Mouse (Mus musculus): ENCODE results near the gene Paqr5.
A peak's percentile ranks its signal among the peaks of the same experiment; 100 is the strongest.

Gene Paqr5

DNA sequence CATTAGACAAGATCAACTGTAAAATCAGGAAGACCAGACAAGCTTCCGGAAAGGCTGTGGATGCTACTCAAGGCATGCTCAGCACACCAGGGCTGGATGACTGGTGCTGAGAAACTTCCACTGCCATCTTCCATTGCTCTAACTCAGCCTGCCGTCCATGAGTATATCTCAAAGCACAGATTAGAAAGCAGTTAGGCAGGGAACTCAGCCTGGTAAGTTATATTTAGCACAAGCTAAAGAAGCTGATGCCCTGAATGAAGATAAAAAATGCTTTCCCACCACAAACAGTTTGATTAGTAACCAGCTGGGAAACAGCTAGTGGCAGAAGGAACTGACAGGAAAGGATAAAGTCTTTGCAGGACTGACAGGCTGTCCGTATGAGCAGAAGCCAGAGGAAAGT, 85.6 kb downstream of the Paqr5 start:
- Histone ChIP-seq H3K4me3 (replicated peaks; ENCODE audit: low read length) (no peak overlapping the region), H3K36me3 (ENCODE audit: insufficient read depth, low read length) (peaks cover 84% of the 10 kb centered on the region), H3K9me3 (ENCODE audit: low read length) (no peaks in the 10 kb centered on the region), H3K4me1 (replicated peaks; ENCODE audit: low read depth, low read length) (peaks cover 48% of the 10 kb centered on the region), H3K27me3 (ENCODE audit: insufficient read depth, low read length) (no peaks in the 10 kb centered on the region)
- TF ChIP-seq CTCF (conservative IDR thresholded peaks at IDR 0.05; ENCODE audit: low read length) (no peak), POU5F1 (IDR thresholded peaks at IDR 0.05; ENCODE audit: borderline replicate concordance, low read length) (no peak), NANOG (IDR thresholded peaks at IDR 0.05; ENCODE audit: borderline replicate concordance, low read length) (no peak)

DNA sequence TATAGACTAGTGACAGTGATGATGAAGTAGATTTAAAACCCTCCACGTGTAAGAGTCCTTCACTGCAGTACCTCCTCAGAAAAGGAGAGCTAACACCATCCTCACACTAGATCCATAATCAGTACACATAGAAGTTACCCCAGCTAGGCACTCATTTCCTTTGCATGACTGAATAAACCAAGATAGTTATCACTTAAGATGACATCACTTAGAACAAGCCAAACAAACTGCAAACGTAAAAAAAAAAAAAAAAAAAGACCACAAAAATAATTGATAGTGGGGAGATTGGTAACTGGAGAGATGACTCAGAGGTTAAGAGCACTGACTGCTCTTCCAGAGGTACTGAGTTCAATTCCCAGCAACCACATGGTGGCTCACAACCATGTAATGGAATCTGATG, 93.3 kb downstream of the Paqr5 start:
- Histone ChIP-seq H3K4me1 (replicated peaks; ENCODE audit: low read depth, low read length) (no peaks in the 10 kb centered on the region; the same call in 1 of the 2 replicates), H3K9me3 (ENCODE audit: low read length) (no peaks in the 10 kb centered on the region), H3K4me3 (replicated peaks; ENCODE audit: low read length) (no peak overlapping the region), H3K27me3 (ENCODE audit: insufficient read depth, low read length) (no peaks in the 10 kb centered on the region), H3K36me3 (ENCODE audit: insufficient read depth, low read length) (peaks cover 99% of the 10 kb centered on the region)
- no peak for TF ChIP-seq CTCF (conservative IDR thresholded peaks at IDR 0.05; ENCODE audit: low read length)
- no peak for TF ChIP-seq POU5F1 (IDR thresholded peaks at IDR 0.05; ENCODE audit: borderline replicate concordance, low read length)
- TF ChIP-seq NANOG (IDR thresholded peaks at IDR 0.05; ENCODE audit: borderline replicate concordance, low read length), result no peak

GRCm38 (mm10) chr9:61932009-61932408, 94.6 kb downstream of the Paqr5 start:
- peaks cover 98% of the 10 kb centered on the region for H3K36me3 ChIP-seq (ENCODE audit: insufficient read depth, low read length)
- H3K4me1 ChIP-seq (replicated peaks; ENCODE audit: low read depth, low read length), result no peaks in the 10 kb centered on the region; the same call in 1 of the 2 replicates
- no peaks in the 10 kb centered on the region for H3K27me3 ChIP-seq (ENCODE audit: insufficient read depth, low read length)
- TF ChIP-seq NANOG (IDR thresholded peaks at IDR 0.05; ENCODE audit: borderline replicate concordance, low read length) (no peak), POU5F1 (IDR thresholded peaks at IDR 0.05; ENCODE audit: borderline replicate concordance, low read length) (no peak)
- H3K4me3 ChIP-seq (replicated peaks; ENCODE audit: low read length), result no peak overlapping the region
- no peaks in the 10 kb centered on the region for H3K9me3 ChIP-seq (ENCODE audit: low read length)

DNA sequence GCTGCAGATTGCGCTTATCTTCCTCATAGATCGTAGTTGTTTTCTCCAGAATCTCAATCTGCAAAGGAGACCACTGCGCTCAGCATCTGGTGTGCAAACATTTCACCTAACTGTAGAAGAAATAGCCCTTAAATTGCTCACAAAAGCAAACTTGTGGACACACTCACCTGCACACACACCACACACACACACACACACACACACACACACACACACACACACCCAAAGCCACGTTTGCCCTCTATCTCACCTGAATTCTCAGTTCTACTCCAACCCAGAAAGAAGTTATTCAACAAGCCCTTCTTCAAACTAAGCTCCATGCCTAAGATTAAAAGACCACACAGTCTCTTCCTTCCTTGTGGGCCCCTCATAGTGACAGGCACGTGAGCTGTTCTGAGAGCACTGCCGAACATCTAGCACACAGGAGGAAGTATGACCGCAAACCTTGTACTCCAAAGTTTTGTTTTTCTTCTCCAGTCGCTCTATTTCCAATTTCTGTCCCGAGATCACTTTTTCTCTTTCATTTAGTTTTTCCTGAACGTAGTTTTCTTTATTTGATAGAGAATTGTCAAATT, 101.5 kb downstream of the Paqr5 start:
- no peak for TF ChIP-seq NANOG (IDR thresholded peaks at IDR 0.05; ENCODE audit: borderline replicate concordance, low read length)
- TF ChIP-seq POU5F1 (IDR thresholded peaks at IDR 0.05; ENCODE audit: borderline replicate concordance, low read length), result no peak
- TF ChIP-seq CTCF (conservative IDR thresholded peaks at IDR 0.05; ENCODE audit: low read length), result no peak
- Histone ChIP-seq H3K4me3 (replicated peaks; ENCODE audit: low read length) (no peak overlapping the region), H3K9me3 (ENCODE audit: low read length) (no peaks in the 10 kb centered on the region), H3K4me1 (replicated peaks; ENCODE audit: low read depth, low read length) (no peaks in the 10 kb centered on the region), H3K36me3 (ENCODE audit: insufficient read depth, low read length) (peaks cover 99% of the 10 kb centered on the region), H3K27me3 (ENCODE audit: insufficient read depth, low read length) (no peaks in the 10 kb centered on the region)

DNA sequence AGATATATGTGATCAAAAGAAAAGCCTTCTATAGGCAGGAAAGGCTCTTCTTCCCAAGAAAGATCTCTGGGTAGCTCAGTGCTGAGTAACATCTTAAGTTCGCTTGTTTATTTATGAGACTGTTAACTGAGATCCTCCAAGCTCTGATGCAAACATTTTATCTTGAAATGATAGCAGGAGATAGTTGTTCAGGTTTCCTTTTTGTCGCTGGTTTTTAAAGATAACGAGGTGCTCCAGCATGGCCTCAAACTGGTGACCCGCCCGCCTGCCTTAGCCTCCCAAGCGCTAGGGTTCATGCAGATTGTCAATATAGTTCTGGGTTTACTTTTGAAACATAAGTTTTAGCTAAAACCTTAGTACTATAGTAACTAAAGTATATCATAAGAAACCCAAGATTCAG, 106.3 kb downstream of the Paqr5 start:
- Histone ChIP-seq H3K27me3 (ENCODE audit: insufficient read depth, low read length) (no peaks in the 10 kb centered on the region), H3K9me3 (ENCODE audit: low read length) (no peaks in the 10 kb centered on the region), H3K4me3 (replicated peaks; ENCODE audit: low read length) (no peak overlapping the region), H3K36me3 (ENCODE audit: insufficient read depth, low read length) (peaks cover 89% of the 10 kb centered on the region), H3K4me1 (replicated peaks; ENCODE audit: low read depth, low read length) (peaks cover 17% of the 10 kb centered on the region)
- TF ChIP-seq NANOG (IDR thresholded peaks at IDR 0.05; ENCODE audit: borderline replicate concordance, low read length) (no peak), CTCF (conservative IDR thresholded peaks at IDR 0.05; ENCODE audit: low read length) (no peak), POU5F1 (IDR thresholded peaks at IDR 0.05; ENCODE audit: borderline replicate concordance, low read length) (no peak)

DNA sequence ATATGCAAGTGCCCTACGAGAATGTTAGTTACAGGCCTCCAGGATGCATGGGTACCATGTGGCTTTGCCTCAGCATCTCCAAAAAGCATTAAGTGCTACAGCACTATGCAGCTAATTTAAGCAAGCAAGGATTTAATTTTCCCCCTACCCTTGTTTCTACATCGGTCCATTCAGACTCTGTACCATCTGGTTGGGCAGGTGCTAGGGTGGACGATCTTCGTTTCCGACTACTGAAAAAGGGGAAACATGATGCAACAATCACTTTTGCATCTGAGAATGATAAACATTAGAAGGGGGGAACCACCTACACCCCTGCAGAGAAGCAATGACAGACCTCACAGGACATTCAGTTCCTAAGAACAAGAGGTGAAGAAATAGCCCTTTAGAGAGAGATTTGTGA, 107.2 kb downstream of the Paqr5 start:
- Histone ChIP-seq H3K9me3 (ENCODE audit: low read length) (no peaks in the 10 kb centered on the region), H3K4me3 (replicated peaks; ENCODE audit: low read length) (no peak overlapping the region), H3K27me3 (ENCODE audit: insufficient read depth, low read length) (no peaks in the 10 kb centered on the region), H3K4me1 (replicated peaks; ENCODE audit: low read depth, low read length) (peaks cover 19% of the 10 kb centered on the region), H3K36me3 (ENCODE audit: insufficient read depth, low read length) (peaks cover 81% of the 10 kb centered on the region)
- TF ChIP-seq NANOG (IDR thresholded peaks at IDR 0.05; ENCODE audit: borderline replicate concordance, low read length) (no peak), CTCF (conservative IDR thresholded peaks at IDR 0.05; ENCODE audit: low read length) (no peak), POU5F1 (IDR thresholded peaks at IDR 0.05; ENCODE audit: borderline replicate concordance, low read length) (no peak)

GRCm38 (mm10) chr9:61917436-61917835, 109.2 kb downstream of the Paqr5 start:
- H3K9me3 ChIP-seq (ENCODE audit: low read length), result no peaks in the 10 kb centered on the region
- H3K4me3 ChIP-seq (replicated peaks; ENCODE audit: low read length), result no peak overlapping the region
- H3K36me3 ChIP-seq (ENCODE audit: insufficient read depth, low read length), result peaks cover 75% of the 10 kb centered on the region
- TF ChIP-seq CTCF (conservative IDR thresholded peaks at IDR 0.05; ENCODE audit: low read length) (no peak), NANOG (IDR thresholded peaks at IDR 0.05; ENCODE audit: borderline replicate concordance, low read length) (no peak), POU5F1 (IDR thresholded peaks at IDR 0.05; ENCODE audit: borderline replicate concordance, low read length) (no peak)
- no peaks in the 10 kb centered on the region for H3K27me3 ChIP-seq (ENCODE audit: insufficient read depth, low read length)
- peaks cover 19% of the 10 kb centered on the region for H3K4me1 ChIP-seq (replicated peaks; ENCODE audit: low read depth, low read length)

- no peak overlapping the region for H3K4me3 ChIP-seq (replicated peaks; ENCODE audit: low read length)
- TF ChIP-seq POU5F1 (IDR thresholded peaks at IDR 0.05; ENCODE audit: borderline replicate concordance, low read length) (no peak), CTCF (conservative IDR thresholded peaks at IDR 0.05; ENCODE audit: low read length) (no peak), NANOG (IDR thresholded peaks at IDR 0.05; ENCODE audit: borderline replicate concordance, low read length) (no peak)
Observed at GRCm38 (mm10) chr9:61916986-61917385, 109.7 kb downstream of the Paqr5 start.

DNA sequence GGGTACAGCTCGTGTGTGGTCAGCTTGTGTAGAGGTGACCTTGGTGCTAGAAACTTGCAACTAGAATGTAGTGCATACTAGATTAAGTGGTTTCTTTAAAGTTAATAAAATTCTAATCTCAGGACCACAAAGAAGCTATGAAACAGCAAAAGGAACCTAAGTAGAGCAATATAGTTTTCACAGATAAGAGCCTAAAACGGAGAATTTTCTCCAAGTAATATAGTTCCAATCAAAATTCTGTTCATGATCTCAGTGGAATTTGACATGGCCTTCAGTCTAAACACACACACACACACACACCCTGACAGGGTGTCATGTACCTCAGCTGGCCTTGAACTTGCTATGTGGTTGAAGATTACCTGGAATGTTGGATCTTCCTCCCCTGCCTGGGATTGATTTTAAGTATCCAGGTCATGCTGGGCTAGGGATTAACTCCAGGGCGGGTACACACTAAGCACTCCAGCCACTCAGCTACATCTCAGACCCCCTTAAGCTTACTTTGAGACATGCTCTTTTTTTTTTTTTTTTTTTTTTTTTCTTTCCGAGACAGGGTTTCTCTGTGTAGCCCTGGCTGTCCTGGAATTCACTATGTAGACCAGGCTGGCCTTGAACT, 111.2 kb downstream of the Paqr5 start:
- H3K36me3 ChIP-seq (ENCODE audit: insufficient read depth, low read length), result peaks cover 63% of the 10 kb centered on the region
- no peak for TF ChIP-seq NANOG (IDR thresholded peaks at IDR 0.05; ENCODE audit: borderline replicate concordance, low read length)
- TF ChIP-seq CTCF (conservative IDR thresholded peaks at IDR 0.05; ENCODE audit: low read length), result no peak
- no peak for TF ChIP-seq POU5F1 (IDR thresholded peaks at IDR 0.05; ENCODE audit: borderline replicate concordance, low read length)
- peak overlapping the region; percentile 91 for H3K4me3 ChIP-seq (replicated peaks; ENCODE audit: low read length)
- H3K27me3 ChIP-seq (ENCODE audit: insufficient read depth, low read length), result no peaks in the 10 kb centered on the region
- H3K9me3 ChIP-seq (ENCODE audit: low read length), result no peaks in the 10 kb centered on the region
- H3K4me1 ChIP-seq (replicated peaks; ENCODE audit: low read depth, low read length), result peaks cover 24% of the 10 kb centered on the region

More at GRCm38 (mm10) chr9:61916986-61917385, 109.7 kb downstream of the Paqr5 start:
- Histone ChIP-seq H3K4me1 (replicated peaks; ENCODE audit: low read depth, low read length) (peaks cover 21% of the 10 kb centered on the region), H3K9me3 (ENCODE audit: low read length) (no peaks in the 10 kb centered on the region), H3K36me3 (ENCODE audit: insufficient read depth, low read length) (peaks cover 73% of the 10 kb centered on the region), H3K27me3 (ENCODE audit: insufficient read depth, low read length) (no peaks in the 10 kb centered on the region)
